Mouse (Mus musculus): ENCODE data around the gene 1700025G04Rik.

GRCm38 (mm10) chr1:151994271-151994670 lies 95.7 kb downstream of the 1700025G04Rik start:
- TF ChIP-seq CTCF (IDR thresholded peaks at IDR 0.05; ENCODE audit: low read depth, low read length) (no peak), POLR2A (IDR thresholded peaks at IDR 0.05; ENCODE audit: extremely low read depth, insufficient read depth, low read length) (no peak)

Data from liver, adult 2 months (tissue).